19 mouse cellular contexts compared by ENCODE assay signal in the genomic region with DNA sequence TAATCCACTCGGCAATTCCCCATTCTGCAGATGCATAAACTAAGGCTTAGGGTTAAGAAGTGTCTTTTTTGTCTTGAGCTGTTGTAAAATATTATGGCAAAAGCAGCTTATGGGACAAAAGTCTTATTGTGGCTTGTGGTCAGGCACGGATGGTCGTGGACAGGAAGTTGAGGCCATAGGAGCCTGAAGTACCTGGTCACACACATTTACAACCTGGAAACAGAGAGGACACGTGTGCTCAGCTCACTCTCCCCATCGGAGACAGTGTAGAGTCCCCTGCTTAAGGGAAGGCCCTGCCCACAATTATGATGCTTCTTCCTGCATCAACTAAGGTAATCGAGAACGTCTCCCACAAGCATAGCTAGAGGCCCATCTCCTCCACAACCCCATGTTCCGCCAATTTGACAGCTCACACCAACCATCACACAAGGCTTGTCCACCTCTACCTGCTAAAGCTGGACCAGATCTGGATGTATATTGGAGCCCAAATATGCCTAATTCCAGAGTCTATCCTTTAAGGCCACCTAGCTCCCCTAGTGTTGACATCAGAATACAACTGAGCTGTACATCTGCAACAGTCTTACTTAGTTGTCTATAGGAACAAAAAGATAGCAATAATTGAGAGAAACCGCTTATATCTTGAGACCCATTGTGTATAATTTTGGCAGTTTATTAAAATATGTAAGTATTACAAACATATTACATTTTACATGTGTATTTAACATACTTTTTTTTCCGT.
DNase-seq lines count a peak whose midpoint lies in the region; ATAC-seq and TF ChIP-seq lines count a peak whose summit lies in the region.
"Had no signal": no experiment of that assay in that cellular context is flagged by ENCODE, and none has a peak within 500 bp of the region (broad histone marks: within the 10 kb centered on the region; RNA-seq: fewer than 3 reads in every experiment).

No protein-coding gene starts in this region.

- no peaks in the 10 kb centered on the region for H3K27me3 ChIP-seq in forebrain, embryonic 15.5 days
- H3K27me3 ChIP-seq in forebrain, embryonic 10.5 days (ENCODE audit: poor library complexity, severe bottlenecking), result no peaks in the 10 kb centered on the region
- H3K27me3 ChIP-seq in intestine, postnatal 0 days (replicated peaks; ENCODE audit: control insufficient read depth, insufficient read depth, low read length), result no peaks in the 10 kb centered on the region
- no peaks in the 10 kb centered on the region for H3K27me3 ChIP-seq in intestine, embryonic 16.5 days (replicated peaks; ENCODE audit: control insufficient read depth, insufficient read depth, low read length)
- H3K27me3 ChIP-seq in midbrain, embryonic 11.5 days (ENCODE audit: control insufficient read depth, insufficient read depth, low read length), result no peaks in the 10 kb centered on the region
- no peaks in the 10 kb centered on the region for H3K27me3 ChIP-seq in midbrain, embryonic 16.5 days (ENCODE audit: control insufficient read depth, insufficient read depth, low read depth, low read length)
- H3K27me3 ChIP-seq: embryonic facial prominence, embryonic 15.5 days; liver, embryonic 12.5 days; megakaryocyte, embryonic 14.5 days; neural tube, embryonic 13.5 days; Patski; stomach, embryonic 15.5 days had no signal

- H3K4me2 ChIP-seq in forebrain, embryonic 15.5 days (replicated peaks), result no peak overlapping the region
- H3K4me2 ChIP-seq in intestine, postnatal 0 days (replicated peaks; ENCODE audit: low read depth), result no peak overlapping the region
- no peak overlapping the region for H3K4me2 ChIP-seq in intestine, embryonic 16.5 days (ENCODE audit: low read depth, low read length)
- no peak overlapping the region for H3K4me2 ChIP-seq in midbrain, embryonic 11.5 days
- no peak overlapping the region for H3K4me2 ChIP-seq in midbrain, embryonic 16.5 days (ENCODE audit: low read length)
- H3K4me2 ChIP-seq: embryonic facial prominence, embryonic 15.5 days; hindbrain, embryonic 14.5 days; liver, embryonic 12.5 days; neural tube, embryonic 13.5 days; stomach, embryonic 15.5 days had no signal

- ATAC-seq in forebrain, embryonic 15.5 days (replicated peaks), result 0 out of 2 replicates have a peak, but pooled peaks have one; percentile 35
- no peak for ATAC-seq in intestine, postnatal 0 days
- ATAC-seq in intestine, embryonic 16.5 days, result no peak
- no peak for ATAC-seq in midbrain, embryonic 11.5 days (ENCODE audit: low FRiP score)
- ATAC-seq in midbrain, embryonic 16.5 days, result no peak
- ATAC-seq: liver, embryonic 12.5 days; Patski had no signal

- no peak for DNase-seq in forebrain, embryonic 10.5 days (ENCODE audit: extremely low spot score, low spot score)
- peak; percentile 85 for DNase-seq in midbrain, embryonic 11.5 days (ENCODE audit: low spot score, missing footprints)
- peak; percentile 31 for DNase-seq in naive thymus-derived CD4-positive, alpha-beta T cell, adult 2 months (ENCODE audit: low read depth)
- no peak for DNase-seq in ovary, postnatal 36 days (ENCODE audit: low spot score)
- DNase-seq: adrenal gland, postnatal 14 days; cerebellum, adult 9-11 months; kidney, adult 2 months; kidney, postnatal 25 days had no signal

- H3K36me3 ChIP-seq in forebrain, embryonic 15.5 days, result no peaks in the 10 kb centered on the region
- no peaks in the 10 kb centered on the region for H3K36me3 ChIP-seq in forebrain, embryonic 10.5 days (replicated peaks)
- no peaks in the 10 kb centered on the region for H3K36me3 ChIP-seq in intestine, postnatal 0 days (ENCODE audit: control insufficient read depth, insufficient read depth)
- no peaks in the 10 kb centered on the region for H3K36me3 ChIP-seq in intestine, embryonic 16.5 days (ENCODE audit: control insufficient read depth, insufficient read depth, low read length)
- H3K36me3 ChIP-seq in midbrain, embryonic 11.5 days (ENCODE audit: control insufficient read depth, insufficient read depth, low read length), result no peaks in the 10 kb centered on the region
- H3K36me3 ChIP-seq in midbrain, embryonic 16.5 days (ENCODE audit: control insufficient read depth, insufficient read depth, low read length), result no peaks in the 10 kb centered on the region
- H3K36me3 ChIP-seq: embryonic facial prominence, embryonic 15.5 days; liver, embryonic 12.5 days; neural tube, embryonic 13.5 days; stomach, embryonic 15.5 days had no signal

- H3K4me1 ChIP-seq in forebrain, embryonic 15.5 days, result peaks cover 4% of the 10 kb centered on the region; the same call in 1 of the 2 replicates
- no peaks in the 10 kb centered on the region for H3K4me1 ChIP-seq in forebrain, embryonic 10.5 days
- H3K4me1 ChIP-seq in intestine, postnatal 0 days (replicated peaks; ENCODE audit: control insufficient read depth, insufficient read depth, low read length), result no peaks in the 10 kb centered on the region
- H3K4me1 ChIP-seq in intestine, embryonic 16.5 days (ENCODE audit: control insufficient read depth, insufficient read depth, low read length), result no peaks in the 10 kb centered on the region
- no peaks in the 10 kb centered on the region for H3K4me1 ChIP-seq in midbrain, embryonic 11.5 days (ENCODE audit: control insufficient read depth, insufficient read depth, low read length)
- no peaks in the 10 kb centered on the region for H3K4me1 ChIP-seq in midbrain, embryonic 16.5 days (ENCODE audit: control insufficient read depth, insufficient read depth, low read length)
- H3K4me1 ChIP-seq: embryonic facial prominence, embryonic 15.5 days; liver, embryonic 12.5 days; neural tube, embryonic 13.5 days; stomach, embryonic 15.5 days had no signal

- no peak overlapping the region for H3K4me3 ChIP-seq in forebrain, embryonic 15.5 days
- H3K4me3 ChIP-seq in forebrain, embryonic 10.5 days, result no peak overlapping the region
- H3K4me3 ChIP-seq in intestine, postnatal 0 days (ENCODE audit: low read depth, low read length), result no peak overlapping the region
- H3K4me3 ChIP-seq in intestine, embryonic 16.5 days (ENCODE audit: low read length), result no peak overlapping the region
- no peak overlapping the region for H3K4me3 ChIP-seq in midbrain, embryonic 11.5 days (ENCODE audit: low read depth, low read length)
- H3K4me3 ChIP-seq in midbrain, embryonic 16.5 days (ENCODE audit: low read depth, low read length), result no peak overlapping the region
- H3K4me3 ChIP-seq: embryonic facial prominence, embryonic 15.5 days; liver, embryonic 12.5 days; megakaryocyte, embryonic 14.5 days; neural tube, embryonic 13.5 days; stomach, embryonic 15.5 days had no signal

- H3K9me3 ChIP-seq in forebrain, embryonic 15.5 days, result no peaks in the 10 kb centered on the region
- no peaks in the 10 kb centered on the region for H3K9me3 ChIP-seq in forebrain, embryonic 10.5 days
- no peaks in the 10 kb centered on the region for H3K9me3 ChIP-seq in intestine, postnatal 0 days (ENCODE audit: control insufficient read depth)
- no peaks in the 10 kb centered on the region for H3K9me3 ChIP-seq in intestine, embryonic 16.5 days (ENCODE audit: control insufficient read depth, low read length)
- no peaks in the 10 kb centered on the region for H3K9me3 ChIP-seq in midbrain, embryonic 11.5 days (ENCODE audit: control insufficient read depth, low read length)
- H3K9me3 ChIP-seq in midbrain, embryonic 16.5 days (replicated peaks; ENCODE audit: control insufficient read depth, low read length, poor library complexity, severe bottlenecking), result no peaks in the 10 kb centered on the region
- H3K9me3 ChIP-seq: embryonic facial prominence, embryonic 15.5 days; liver, embryonic 12.5 days; neural tube, embryonic 13.5 days; stomach, embryonic 15.5 days had no signal

- TF ChIP-seq CTCF in intestine, postnatal 0 days (IDR thresholded peaks at IDR 0.05; ENCODE audit: low read depth), result peak; percentile 40

- H3K9ac ChIP-seq in forebrain, embryonic 15.5 days (replicated peaks), result no peak overlapping the region
- no peak overlapping the region for H3K9ac ChIP-seq in intestine, postnatal 0 days (ENCODE audit: low read depth, low read length)
- no peak overlapping the region for H3K9ac ChIP-seq in intestine, embryonic 16.5 days (ENCODE audit: low read depth, low read length)
- H3K9ac ChIP-seq in midbrain, embryonic 11.5 days (ENCODE audit: low read length), result no peak overlapping the region
- H3K9ac ChIP-seq in midbrain, embryonic 16.5 days (ENCODE audit: low read depth, low read length), result no peak overlapping the region
- H3K9ac ChIP-seq: embryonic facial prominence, embryonic 15.5 days; hindbrain, embryonic 14.5 days; liver, embryonic 12.5 days; stomach, embryonic 15.5 days had no signal

- H3K27ac ChIP-seq in forebrain, embryonic 15.5 days (replicated peaks), result no peak overlapping the region
- no peak overlapping the region for H3K27ac ChIP-seq in forebrain, embryonic 10.5 days
- no peak overlapping the region for H3K27ac ChIP-seq in intestine, postnatal 0 days (ENCODE audit: low read depth, low read length)
- H3K27ac ChIP-seq in intestine, embryonic 16.5 days (ENCODE audit: low read length), result no peak overlapping the region
- no peak overlapping the region for H3K27ac ChIP-seq in midbrain, embryonic 11.5 days (ENCODE audit: low read depth, low read length)
- no peak overlapping the region for H3K27ac ChIP-seq in midbrain, embryonic 16.5 days (ENCODE audit: low read length)
- H3K27ac ChIP-seq: embryonic facial prominence, embryonic 15.5 days; hindbrain, embryonic 14.5 days; liver, embryonic 12.5 days; stomach, embryonic 15.5 days had no signal

- WGBS in forebrain, embryonic 15.5 days, result 89% methylated on average over 10 of the region's 10 CpGs
- 90% methylated on average over 10 of the region's 10 CpGs for WGBS in forebrain, embryonic 10.5 days
- WGBS in intestine, postnatal 0 days, result 84% methylated on average over 10 of the region's 10 CpGs
- 84% methylated on average over 10 of the region's 10 CpGs for WGBS in intestine, embryonic 16.5 days
- 91% methylated on average over 10 of the region's 10 CpGs for WGBS in midbrain, embryonic 11.5 days
- 92% methylated on average over 10 of the region's 10 CpGs for WGBS in midbrain, embryonic 16.5 days

Comparison
In these comparisons a context has a peak if more than half of its experiments do, and no peak if none do; other contexts are left out.
1. DNase-seq: peak in midbrain, embryonic 11.5 days (single experiment) and naive thymus-derived CD4-positive, alpha-beta T cell, adult 2 months (single experiment); none in forebrain, embryonic 10.5 days (single experiment) and ovary, postnatal 36 days (single experiment).